Mouse (Mus musculus): ENCODE measurements around the gene Grin2b. TPM values are rescaled to one million over a fixed set of nuclear protein-coding genes. Genes with fewer than 3 reads are reported as not detected.

Gene Grin2b
- polyA plus RNA-seq, 1 experiment from 2014 or later: 2.1 TPM

GRCm38 (mm10) chr6:135813755-135814154, 359.6 kb downstream of the Grin2b start:
- no peaks in the 10 kb centered on the region for H3K4me1 ChIP-seq (ENCODE audit: control insufficient read depth, insufficient read depth, low read length)
- H3K27me3 ChIP-seq (ENCODE audit: control insufficient read depth, insufficient read depth, low read length): no peaks in the 10 kb centered on the region
- no peaks in the 10 kb centered on the region for H3K36me3 ChIP-seq (ENCODE audit: control insufficient read depth, insufficient read depth, low read length)
- H3K4me3 ChIP-seq (ENCODE audit: low read depth, low read length): no peak overlapping the region
- WGBS: 80% methylated on average over 7 of the region's 7 CpGs
- H3K9me3 ChIP-seq (ENCODE audit: control insufficient read depth, low read length): no peaks in the 10 kb centered on the region
- H3K27ac ChIP-seq (ENCODE audit: low read depth, low read length): no peak overlapping the region
- no peak for ATAC-seq (ENCODE audit: insufficient read depth, low FRiP score, low TSS enrichment)
- DNase-seq (ENCODE audit: low spot score): no peak
- H3K4me2 ChIP-seq (ENCODE audit: low read depth): no peak overlapping the region
- no peak overlapping the region for H3K9ac ChIP-seq (ENCODE audit: low read length)

- Histone ChIP-seq H3K4me3 (ENCODE audit: low read depth, low read length) (no peak overlapping the region), H3K9ac (ENCODE audit: low read length) (no peak overlapping the region), H3K9me3 (ENCODE audit: control insufficient read depth, low read length) (no peaks in the 10 kb centered on the region), H3K27ac (ENCODE audit: low read depth, low read length) (no peak overlapping the region), H3K36me3 (ENCODE audit: control insufficient read depth, insufficient read depth, low read length) (no peaks in the 10 kb centered on the region), H3K4me2 (ENCODE audit: low read depth) (no peak overlapping the region), H3K27me3 (ENCODE audit: control insufficient read depth, insufficient read depth, low read length) (no peaks in the 10 kb centered on the region), H3K4me1 (ENCODE audit: control insufficient read depth, insufficient read depth, low read length) (no peaks in the 10 kb centered on the region)
- no peak for DNase-seq (ENCODE audit: low spot score)
- 74% methylated on average over 9 of the region's 9 CpGs for WGBS
- no peak for ATAC-seq (ENCODE audit: insufficient read depth, low FRiP score, low TSS enrichment)
Measured at GRCm38 (mm10) chr6:135805436-135805835, 367.9 kb downstream of the Grin2b start.

GRCm38 (mm10) chr6:135799949-135800348, 373.4 kb downstream of the Grin2b start:
- no peak overlapping the region for H3K4me2 ChIP-seq (ENCODE audit: low read depth)
- no peaks in the 10 kb centered on the region for H3K36me3 ChIP-seq (ENCODE audit: control insufficient read depth, insufficient read depth, low read length)
- no peak overlapping the region for H3K27ac ChIP-seq (ENCODE audit: low read depth, low read length)
- DNase-seq (ENCODE audit: low spot score): no peak
- no peaks in the 10 kb centered on the region for H3K4me1 ChIP-seq (ENCODE audit: control insufficient read depth, insufficient read depth, low read length)
- H3K9ac ChIP-seq (ENCODE audit: low read length): no peak overlapping the region
- no peak overlapping the region for H3K4me3 ChIP-seq (ENCODE audit: low read depth, low read length)
- H3K9me3 ChIP-seq (ENCODE audit: control insufficient read depth, low read length): no peaks in the 10 kb centered on the region
- no peak for ATAC-seq (ENCODE audit: insufficient read depth, low FRiP score, low TSS enrichment)
- 71% methylated on average over 8 of the region's 8 CpGs for WGBS
- H3K27me3 ChIP-seq (ENCODE audit: control insufficient read depth, insufficient read depth, low read length): no peaks in the 10 kb centered on the region

- no peaks in the 10 kb centered on the region for H3K4me1 ChIP-seq (ENCODE audit: control insufficient read depth, insufficient read depth, low read length)
- DNase-seq (ENCODE audit: low spot score) (no peak), ATAC-seq (ENCODE audit: insufficient read depth, low FRiP score, low TSS enrichment) (no peak)
- H3K4me3 ChIP-seq (ENCODE audit: low read depth, low read length): no peak overlapping the region
- H3K4me2 ChIP-seq (ENCODE audit: low read depth): no peak overlapping the region
- 88% methylated on average over 13 of the region's 13 CpGs for WGBS
- no peak overlapping the region for H3K27ac ChIP-seq (ENCODE audit: low read depth, low read length)
- H3K9ac ChIP-seq (ENCODE audit: low read length): no peak overlapping the region
- H3K36me3 ChIP-seq (ENCODE audit: control insufficient read depth, insufficient read depth, low read length): no peaks in the 10 kb centered on the region
- no peaks in the 10 kb centered on the region for H3K9me3 ChIP-seq (ENCODE audit: control insufficient read depth, low read length)
- H3K27me3 ChIP-seq (ENCODE audit: control insufficient read depth, insufficient read depth, low read length): no peaks in the 10 kb centered on the region
Measured at GRCm38 (mm10) chr6:135798202-135798992, 374.9 kb downstream of the Grin2b start.

GRCm38 (mm10) chr6:135797371-135798033, 375.8 kb downstream of the Grin2b start:
- Histone ChIP-seq H3K4me1 (ENCODE audit: control insufficient read depth, insufficient read depth, low read length) (no peaks in the 10 kb centered on the region), H3K4me3 (ENCODE audit: low read depth, low read length) (no peak overlapping the region), H3K27ac (ENCODE audit: low read depth, low read length) (no peak overlapping the region), H3K27me3 (ENCODE audit: control insufficient read depth, insufficient read depth, low read length) (no peaks in the 10 kb centered on the region), H3K36me3 (ENCODE audit: control insufficient read depth, insufficient read depth, low read length) (no peaks in the 10 kb centered on the region), H3K4me2 (ENCODE audit: low read depth) (no peak overlapping the region), H3K9ac (ENCODE audit: low read length) (no peak overlapping the region), H3K9me3 (ENCODE audit: control insufficient read depth, low read length) (no peaks in the 10 kb centered on the region)
- DNase-seq (ENCODE audit: low spot score) (no peak), ATAC-seq (ENCODE audit: insufficient read depth, low FRiP score, low TSS enrichment) (no peak)
- 84% methylated on average over 10 of the region's 10 CpGs for WGBS

GRCm38 (mm10) chr6:135796911-135797310, 376.4 kb downstream of the Grin2b start:
- H3K9ac ChIP-seq (ENCODE audit: low read length): no peak overlapping the region
- DNase-seq (ENCODE audit: low spot score) (no peak), ATAC-seq (ENCODE audit: insufficient read depth, low FRiP score, low TSS enrichment) (no peak)
- H3K27me3 ChIP-seq (ENCODE audit: control insufficient read depth, insufficient read depth, low read length): no peaks in the 10 kb centered on the region
- H3K4me3 ChIP-seq (ENCODE audit: low read depth, low read length): no peak overlapping the region
- no peak overlapping the region for H3K27ac ChIP-seq (ENCODE audit: low read depth, low read length)
- WGBS: 81% methylated on average over 4 of the region's 4 CpGs
- no peak overlapping the region for H3K4me2 ChIP-seq (ENCODE audit: low read depth)
- no peaks in the 10 kb centered on the region for H3K9me3 ChIP-seq (ENCODE audit: control insufficient read depth, low read length)
- no peaks in the 10 kb centered on the region for H3K4me1 ChIP-seq (ENCODE audit: control insufficient read depth, insufficient read depth, low read length)
- no peaks in the 10 kb centered on the region for H3K36me3 ChIP-seq (ENCODE audit: control insufficient read depth, insufficient read depth, low read length)

- Histone ChIP-seq H3K4me3 (ENCODE audit: low read depth, low read length) (no peak overlapping the region), H3K27ac (ENCODE audit: low read depth, low read length) (no peak overlapping the region), H3K4me2 (ENCODE audit: low read depth) (no peak overlapping the region), H3K4me1 (ENCODE audit: control insufficient read depth, insufficient read depth, low read length) (no peaks in the 10 kb centered on the region), H3K9ac (ENCODE audit: low read length) (no peak overlapping the region), H3K36me3 (ENCODE audit: control insufficient read depth, insufficient read depth, low read length) (no peaks in the 10 kb centered on the region), H3K27me3 (ENCODE audit: control insufficient read depth, insufficient read depth, low read length) (no peaks in the 10 kb centered on the region), H3K9me3 (ENCODE audit: control insufficient read depth, low read length) (no peaks in the 10 kb centered on the region)
- no peak for ATAC-seq (ENCODE audit: insufficient read depth, low FRiP score, low TSS enrichment)
- DNase-seq (ENCODE audit: low spot score): no peak
- 87% methylated on average over 4 of the region's 4 CpGs for WGBS
Measured at GRCm38 (mm10) chr6:135791412-135791811, 381.9 kb downstream of the Grin2b start.

GRCm38 (mm10) chr6:135789603-135790170, 383.6 kb downstream of the Grin2b start:
- H3K27me3 ChIP-seq (ENCODE audit: control insufficient read depth, insufficient read depth, low read length): no peaks in the 10 kb centered on the region
- H3K9me3 ChIP-seq (ENCODE audit: control insufficient read depth, low read length): no peaks in the 10 kb centered on the region
- no peak overlapping the region for H3K27ac ChIP-seq (ENCODE audit: low read depth, low read length)
- H3K36me3 ChIP-seq (ENCODE audit: control insufficient read depth, insufficient read depth, low read length): no peaks in the 10 kb centered on the region
- H3K9ac ChIP-seq (ENCODE audit: low read length): no peak overlapping the region
- H3K4me3 ChIP-seq (ENCODE audit: low read depth, low read length): no peak overlapping the region
- DNase-seq (ENCODE audit: low spot score) (no peak), ATAC-seq (ENCODE audit: insufficient read depth, low FRiP score, low TSS enrichment) (no peak)
- no peaks in the 10 kb centered on the region for H3K4me1 ChIP-seq (ENCODE audit: control insufficient read depth, insufficient read depth, low read length)
- 83% methylated on average over 11 of the region's 11 CpGs for WGBS
- H3K4me2 ChIP-seq (ENCODE audit: low read depth): no peak overlapping the region

GRCm38 (mm10) chr6:135774670-135775069, 398.6 kb downstream of the Grin2b start:
- Histone ChIP-seq H3K4me3 (ENCODE audit: low read depth, low read length) (no peak overlapping the region), H3K36me3 (ENCODE audit: control insufficient read depth, insufficient read depth, low read length) (no peaks in the 10 kb centered on the region), H3K27me3 (ENCODE audit: control insufficient read depth, insufficient read depth, low read length) (no peaks in the 10 kb centered on the region), H3K4me1 (ENCODE audit: control insufficient read depth, insufficient read depth, low read length) (no peaks in the 10 kb centered on the region), H3K27ac (ENCODE audit: low read depth, low read length) (no peak overlapping the region), H3K9me3 (ENCODE audit: control insufficient read depth, low read length) (no peaks in the 10 kb centered on the region), H3K9ac (ENCODE audit: low read length) (no peak overlapping the region), H3K4me2 (ENCODE audit: low read depth) (no peak overlapping the region)
- 80% methylated on average over 2 of the region's 2 CpGs for WGBS
- ATAC-seq (ENCODE audit: insufficient read depth, low FRiP score, low TSS enrichment) (no peak), DNase-seq (ENCODE audit: low spot score) (no peak)
